Mouse (Mus musculus) CD4-positive naive resting alpha-beta T cell, adult 57 days (primary cell): ENCODE measurements around the gene Vmn1r121. TPM values are rescaled to one million over a fixed set of nuclear protein-coding genes. Genes with fewer than 3 reads are reported as not detected.

Experiments
- total RNA-seq: library from RNA; stranded (reverse); gene quantifications from one replicate; pipeline ENCODE4 v1.2.4, GENCODE M21; 2023

Vmn1r121 gene
- total RNA-seq, result not detected

GRCm38 (mm10) chr7:21098413-21098812, at the start of gene Vmn1r121:
Gene Vmn1r121 (minus strand): TSS chr7:21098513.

GRCm38 (mm10) chr7:21134028-21134427, 35.7 kb upstream of the Vmn1r121 start, which contains the start of gene Vmn1r122:
Gene Vmn1r122 (minus strand): TSS chr7:21134128.

GRCm38 (mm10) chr7:21053684-21054083, 44.6 kb downstream of the Vmn1r121 start, which contains the start of gene Vmn1r120:
Gene Vmn1r120 (minus strand): TSS chr7:21053784.

Other genes starting within 250 kb of the Vmn1r121 start
- not detected for gene Vmn1r116, start 226.3 kb downstream of the Vmn1r121 start, total RNA-seq
- gene Vmn1r117, start 214.4 kb downstream of the Vmn1r121 start, total RNA-seq, result not detected
- gene Vmn1r118, start 186.2 kb downstream of the Vmn1r121 start, total RNA-seq, result not detected
- not detected for gene Vmn1r119, start 86.1 kb downstream of the Vmn1r121 start, total RNA-seq
- not detected for gene Vmn1r120, start 44.7 kb downstream of the Vmn1r121 start, total RNA-seq
- not detected for gene Vmn1r122, start 35.6 kb upstream of the Vmn1r121 start, total RNA-seq
- not detected for gene Vmn1r123, start 63.7 kb upstream of the Vmn1r121 start, total RNA-seq
- gene Gm5157, start 91.9 kb upstream of the Vmn1r121 start, total RNA-seq, result not detected
- gene Vmn1r124, start 162.1 kb upstream of the Vmn1r121 start, total RNA-seq, result not detected
- gene Vmn1r125, start 173.7 kb upstream of the Vmn1r121 start, total RNA-seq, result not detected
- gene Vmn1r126, start 203.0 kb upstream of the Vmn1r121 start, total RNA-seq, result not detected
- gene Vmn1r127, start 221.3 kb upstream of the Vmn1r121 start, total RNA-seq, result not detected